Mouse (Mus musculus): ENCODE results near the gene Tmem114. TPM values are rescaled to one million over a fixed set of nuclear protein-coding genes. Genes with fewer than 3 reads are reported as not detected.

Tmem114 gene
- polyA plus RNA-seq, 1 experiment from 2014 or later, result not detected

- no peak for ATAC-seq (replicated peaks)
- Histone ChIP-seq H3K9ac (replicated peaks) (peak overlapping the region; percentile 8; the same call in 1 of the 2 replicates), H3K4me3 (peak overlapping the region; percentile 34), H3K9me3 (no peaks in the 10 kb centered on the region), H3K36me3 (no peaks in the 10 kb centered on the region), H3K27ac (replicated peaks) (no peak overlapping the region), H3K27me3 (peaks cover 38% of the 10 kb centered on the region), H3K4me2 (replicated peaks) (peak overlapping the region; percentile 56), H3K4me1 (peaks cover 8% of the 10 kb centered on the region)
- WGBS, result 4% methylated on average over 43 of the region's 43 CpGs
Measured at GRCm38 (mm10) chr16:8424161-8424970, 570 bp downstream of the Tmem114 start.

GRCm38 (mm10) chr16:8423626-8424114 lies 1.3 kb downstream of the Tmem114 start:
- Histone ChIP-seq H3K4me3 (no peak overlapping the region), H3K27me3 (peaks cover 38% of the 10 kb centered on the region), H3K27ac (replicated peaks) (no peak overlapping the region), H3K9ac (replicated peaks) (no peak overlapping the region), H3K4me1 (peaks cover 8% of the 10 kb centered on the region), H3K9me3 (no peaks in the 10 kb centered on the region), H3K4me2 (replicated peaks) (no peak overlapping the region), H3K36me3 (no peaks in the 10 kb centered on the region)
- ATAC-seq (replicated peaks), result no peak
- 50% methylated on average over 7 of the region's 7 CpGs for WGBS

- no peak overlapping the region for H3K9ac ChIP-seq (replicated peaks)
- no peaks in the 10 kb centered on the region for H3K36me3 ChIP-seq
- no peak overlapping the region for H3K4me2 ChIP-seq (replicated peaks)
- ATAC-seq (replicated peaks), result no peak
- no peak overlapping the region for H3K27ac ChIP-seq (replicated peaks)
- H3K4me1 ChIP-seq, result peaks cover 8% of the 10 kb centered on the region
- 94% methylated on average over 4 of the region's 4 CpGs for WGBS
- H3K27me3 ChIP-seq, result peaks cover 30% of the 10 kb centered on the region
- H3K4me3 ChIP-seq, result no peak overlapping the region
- no peaks in the 10 kb centered on the region for H3K9me3 ChIP-seq
Measured at GRCm38 (mm10) chr16:8420842-8421241, 4.1 kb downstream of the Tmem114 start.

- 80% methylated on average over 10 of the region's 10 CpGs for WGBS
- Histone ChIP-seq H3K4me2 (replicated peaks) (no peak overlapping the region), H3K9me3 (no peaks in the 10 kb centered on the region), H3K27me3 (peaks cover 25% of the 10 kb centered on the region), H3K4me1 (peaks cover 8% of the 10 kb centered on the region), H3K9ac (replicated peaks) (no peak overlapping the region), H3K36me3 (no peaks in the 10 kb centered on the region), H3K4me3 (no peak overlapping the region), H3K27ac (replicated peaks) (no peak overlapping the region)
- ATAC-seq (replicated peaks), result no peak
Measured at GRCm38 (mm10) chr16:8420381-8420780, 4.6 kb downstream of the Tmem114 start.

GRCm38 (mm10) chr16:8419666-8420065 lies 5.3 kb downstream of the Tmem114 start:
- Histone ChIP-seq H3K4me3 (no peak overlapping the region), H3K9ac (replicated peaks) (no peak overlapping the region), H3K27me3 (peaks cover 19% of the 10 kb centered on the region), H3K4me2 (replicated peaks) (no peak overlapping the region), H3K27ac (replicated peaks) (no peak overlapping the region), H3K9me3 (no peaks in the 10 kb centered on the region), H3K36me3 (no peaks in the 10 kb centered on the region), H3K4me1 (peaks cover 7% of the 10 kb centered on the region)
- ATAC-seq (replicated peaks), result no peak
- WGBS, result 90% methylated on average over 8 of the region's 8 CpGs

GRCm38 (mm10) chr16:8418126-8418525 lies 6.8 kb downstream of the Tmem114 start:
- no peaks in the 10 kb centered on the region for H3K9me3 ChIP-seq
- no peak overlapping the region for H3K4me2 ChIP-seq (replicated peaks)
- no peak overlapping the region for H3K9ac ChIP-seq (replicated peaks)
- peaks cover 4% of the 10 kb centered on the region for H3K27me3 ChIP-seq
- H3K4me1 ChIP-seq, result no peaks in the 10 kb centered on the region
- no peaks in the 10 kb centered on the region for H3K36me3 ChIP-seq
- 88% methylated on average over 3 of the region's 3 CpGs for WGBS
- H3K4me3 ChIP-seq, result no peak overlapping the region
- no peak overlapping the region for H3K27ac ChIP-seq (replicated peaks)
- ATAC-seq (replicated peaks), result no peak

GRCm38 (mm10) chr16:8417011-8417720 lies 7.8 kb downstream of the Tmem114 start:
- no peak overlapping the region for H3K27ac ChIP-seq (replicated peaks)
- WGBS, result 64% methylated on average over 20 of the region's 20 CpGs

GRCm38 (mm10) chr16:8415996-8416395 lies 8.9 kb downstream of the Tmem114 start:
- WGBS, result 84% methylated on average over 8 of the region's 8 CpGs
- H3K4me1 ChIP-seq, result no peaks in the 10 kb centered on the region
- H3K9me3 ChIP-seq, result no peaks in the 10 kb centered on the region
- H3K36me3 ChIP-seq, result no peaks in the 10 kb centered on the region
- ATAC-seq (replicated peaks), result no peak
- H3K27me3 ChIP-seq, result peaks cover 4% of the 10 kb centered on the region; the same call in 1 of the 2 replicates
- no peak overlapping the region for H3K27ac ChIP-seq (replicated peaks)
- no peak overlapping the region for H3K4me3 ChIP-seq
- no peak overlapping the region for H3K9ac ChIP-seq (replicated peaks)
- no peak overlapping the region for H3K4me2 ChIP-seq (replicated peaks)

More at GRCm38 (mm10) chr16:8417011-8417720, 7.8 kb downstream of the Tmem114 start:
- Histone ChIP-seq H3K9me3 (no peaks in the 10 kb centered on the region), H3K9ac (replicated peaks) (no peak overlapping the region), H3K4me2 (replicated peaks) (no peak overlapping the region), H3K4me1 (no peaks in the 10 kb centered on the region), H3K27me3 (no peaks in the 10 kb centered on the region), H3K36me3 (no peaks in the 10 kb centered on the region), H3K4me3 (no peak overlapping the region)
- ATAC-seq (replicated peaks), result no peak

- WGBS, result 80% methylated on average over 8 of the region's 8 CpGs
- Histone ChIP-seq H3K27ac (replicated peaks) (no peak overlapping the region), H3K36me3 (no peaks in the 10 kb centered on the region)
Measured at GRCm38 (mm10) chr16:8413441-8413840, 11.5 kb downstream of the Tmem114 start.

GRCm38 (mm10) chr16:8412213-8412612 lies 12.7 kb downstream of the Tmem114 start:
- Histone ChIP-seq H3K27ac (replicated peaks) (no peak overlapping the region), H3K4me2 (replicated peaks) (no peak overlapping the region), H3K36me3 (no peaks in the 10 kb centered on the region), H3K4me1 (no peaks in the 10 kb centered on the region), H3K27me3 (peaks cover 15% of the 10 kb centered on the region; the same call in 1 of the 2 replicates), H3K9me3 (no peaks in the 10 kb centered on the region), H3K9ac (replicated peaks) (no peak overlapping the region), H3K4me3 (no peak overlapping the region)
- peak; percentile 80 for ATAC-seq (replicated peaks)
- 9% methylated on average over 7 of the region's 7 CpGs for WGBS

More at GRCm38 (mm10) chr16:8413441-8413840, 11.5 kb downstream of the Tmem114 start:
- no peak for ATAC-seq (replicated peaks)
- H3K9ac ChIP-seq (replicated peaks), result no peak overlapping the region
- H3K4me2 ChIP-seq (replicated peaks), result no peak overlapping the region
- H3K4me1 ChIP-seq, result no peaks in the 10 kb centered on the region
- H3K4me3 ChIP-seq, result no peak overlapping the region
- H3K27me3 ChIP-seq, result peaks cover 12% of the 10 kb centered on the region; the same call in 1 of the 2 replicates
- no peaks in the 10 kb centered on the region for H3K9me3 ChIP-seq

GRCm38 (mm10) chr16:8409197-8409596 lies 15.7 kb downstream of the Tmem114 start:
- WGBS, result 26% methylated on average over 10 of the region's 10 CpGs
- Histone ChIP-seq H3K4me3 (no peak overlapping the region), H3K9me3 (no peaks in the 10 kb centered on the region), H3K4me2 (replicated peaks) (no peak overlapping the region), H3K36me3 (no peaks in the 10 kb centered on the region), H3K4me1 (peaks cover 3% of the 10 kb centered on the region; the same call in 1 of the 2 replicates), H3K27ac (replicated peaks) (no peak overlapping the region), H3K9ac (replicated peaks) (no peak overlapping the region), H3K27me3 (peaks cover 15% of the 10 kb centered on the region; the same call in 1 of the 2 replicates)
- ATAC-seq (replicated peaks), result no peak

- Histone ChIP-seq H3K36me3 (no peaks in the 10 kb centered on the region), H3K4me2 (replicated peaks) (no peak overlapping the region), H3K27ac (replicated peaks) (no peak overlapping the region), H3K9me3 (no peaks in the 10 kb centered on the region), H3K9ac (replicated peaks) (no peak overlapping the region), H3K27me3 (peaks cover 13% of the 10 kb centered on the region; the same call in 1 of the 2 replicates), H3K4me1 (peaks cover 3% of the 10 kb centered on the region; the same call in 1 of the 2 replicates), H3K4me3 (no peak overlapping the region)
- WGBS, result under 1% methylated on average over 6 of the region's 6 CpGs
- ATAC-seq (replicated peaks), result peak; percentile 58; the same call in 1 of the 2 replicates
Measured at GRCm38 (mm10) chr16:8406708-8407107, 18.2 kb downstream of the Tmem114 start.

Data from forebrain, embryonic 15.5 days (tissue).